Mouse (Mus musculus): ENCODE results near the gene Pbrm1. TPM values are rescaled to one million over a fixed set of nuclear protein-coding genes. Genes with fewer than 3 reads are reported as not detected.

The Pbrm1 gene
- polyA plus RNA-seq, 1 experiment from 2014 or later = 89.0 TPM

- Histone ChIP-seq H3K4me1 (ENCODE audit: control insufficient read depth in 2 of 2, insufficient read depth in 2 of 2, low read length in 2 of 2) (peaks cover 4 to 11% of the 10 kb centered on the region in 2 experiments), H3K27me3 (ENCODE audit: control insufficient read depth, insufficient read depth, low read length) (no peaks in the 10 kb centered on the region), H3K9ac (ENCODE audit: low read length) (no peak overlapping the region), H3K9me3 (ENCODE audit: control insufficient read depth, low read length) (no peaks in the 10 kb centered on the region), H3K36me3 (ENCODE audit: control insufficient read depth, insufficient read depth, low read length) (peaks cover 36% of the 10 kb centered on the region), H3K27ac (replicated peaks in 1 of 2; ENCODE audit: control insufficient read depth in 1 of 2, insufficient read depth in 1 of 2, low read depth in 2 of 2, low read length in 2 of 2) (no peak overlapping the region), H3K4me2 (ENCODE audit: low read length) (no peak overlapping the region), H3K4me3 (ENCODE audit: control insufficient read depth in 1 of 2, insufficient read depth in 1 of 2, low read depth in 1 of 2, low read length in 2 of 2) (no peak overlapping the region)
- 57% methylated on average over 2 of the region's 2 CpGs for WGBS
- ATAC-seq (ENCODE audit: insufficient number of reproducible peaks, insufficient read depth, low FRiP score, low read depth) = no peak
These were observed 14.4 kb upstream of the Pbrm1 start for GRCm38 (mm10) chr14:31004527-31004926.

GRCm38 (mm10) chr14:31006779-31007178 is 12.2 kb upstream of the Pbrm1 start:
- no peaks in the 10 kb centered on the region for H3K27me3 ChIP-seq (ENCODE audit: control insufficient read depth, insufficient read depth, low read length)
- WGBS = 71% methylated on average over 5 of the region's 5 CpGs

GRCm38 (mm10) chr14:31011588-31011987 is 7.3 kb upstream of the Pbrm1 start:
- Histone ChIP-seq H3K9ac (ENCODE audit: low read length) (no peak overlapping the region), H3K4me1 (ENCODE audit: control insufficient read depth in 2 of 2, insufficient read depth in 2 of 2, low read length in 2 of 2) (no peaks in the 10 kb centered on the region), H3K36me3 (ENCODE audit: control insufficient read depth, insufficient read depth, low read length) (peaks cover 95% of the 10 kb centered on the region), H3K4me2 (ENCODE audit: low read length) (no peak overlapping the region), H3K9me3 (ENCODE audit: control insufficient read depth, low read length) (no peaks in the 10 kb centered on the region), H3K27me3 (ENCODE audit: control insufficient read depth, insufficient read depth, low read length) (no peaks in the 10 kb centered on the region), H3K4me3 (ENCODE audit: control insufficient read depth in 1 of 2, insufficient read depth in 1 of 2, low read depth in 1 of 2, low read length in 2 of 2) (no peak overlapping the region), H3K27ac (replicated peaks in 1 of 2; ENCODE audit: control insufficient read depth in 1 of 2, insufficient read depth in 1 of 2, low read depth in 2 of 2, low read length in 2 of 2) (no peak overlapping the region)
- WGBS = 92% methylated on average over 3 of the region's 3 CpGs
- ATAC-seq (ENCODE audit: insufficient number of reproducible peaks, insufficient read depth, low FRiP score, low read depth) = no peak

More at GRCm38 (mm10) chr14:31006779-31007178, 12.2 kb upstream of the Pbrm1 start:
- Histone ChIP-seq H3K9me3 (ENCODE audit: control insufficient read depth, low read length) (no peaks in the 10 kb centered on the region), H3K27ac (replicated peaks in 1 of 2; ENCODE audit: control insufficient read depth in 1 of 2, insufficient read depth in 1 of 2, low read depth in 2 of 2, low read length in 2 of 2) (no peak overlapping the region), H3K4me1 (ENCODE audit: control insufficient read depth in 2 of 2, insufficient read depth in 2 of 2, low read length in 2 of 2) (peaks cover 3 to 4% of the 10 kb centered on the region in 2 experiments; a peak in 3 of 4 replicates), H3K4me2 (ENCODE audit: low read length) (no peak overlapping the region), H3K36me3 (ENCODE audit: control insufficient read depth, insufficient read depth, low read length) (peaks cover 56% of the 10 kb centered on the region), H3K4me3 (ENCODE audit: control insufficient read depth in 1 of 2, insufficient read depth in 1 of 2, low read depth in 1 of 2, low read length in 2 of 2) (no peak overlapping the region), H3K9ac (ENCODE audit: low read length) (no peak overlapping the region)
- ATAC-seq (ENCODE audit: insufficient number of reproducible peaks, insufficient read depth, low FRiP score, low read depth) = no peak

GRCm38 (mm10) chr14:31013928-31014327 is 5.0 kb upstream of the Pbrm1 start:
- Histone ChIP-seq H3K4me3 (ENCODE audit: control insufficient read depth in 1 of 2, insufficient read depth in 1 of 2, low read depth in 1 of 2, low read length in 2 of 2) (no peak overlapping the region), H3K9me3 (ENCODE audit: control insufficient read depth, low read length) (no peaks in the 10 kb centered on the region), H3K27ac (replicated peaks in 1 of 2; ENCODE audit: control insufficient read depth in 1 of 2, insufficient read depth in 1 of 2, low read depth in 2 of 2, low read length in 2 of 2) (no peak overlapping the region), H3K27me3 (ENCODE audit: control insufficient read depth, insufficient read depth, low read length) (no peaks in the 10 kb centered on the region), H3K4me1 (ENCODE audit: control insufficient read depth in 2 of 2, insufficient read depth in 2 of 2, low read length in 2 of 2) (peaks cover 4 to 14% of the 10 kb centered on the region in 2 experiments), H3K4me2 (ENCODE audit: low read length) (no peak overlapping the region), H3K36me3 (ENCODE audit: control insufficient read depth, insufficient read depth, low read length) (peaks cover 84% of the 10 kb centered on the region), H3K9ac (ENCODE audit: low read length) (no peak overlapping the region)
- WGBS = 91% methylated on average over 2 of the region's 2 CpGs
- ATAC-seq (ENCODE audit: insufficient number of reproducible peaks, insufficient read depth, low FRiP score, low read depth) = no peak

GRCm38 (mm10) chr14:31016063-31016462 is 2.9 kb upstream of the Pbrm1 start:
- ATAC-seq (ENCODE audit: insufficient number of reproducible peaks, insufficient read depth, low FRiP score, low read depth) = no peak
- H3K9ac ChIP-seq (ENCODE audit: low read length) = no peak overlapping the region
- 63% methylated on average over 1 of the region's 1 CpGs for WGBS
- no peak overlapping the region for H3K4me2 ChIP-seq (ENCODE audit: low read length)
- no peak overlapping the region for H3K4me3 ChIP-seq (ENCODE audit: control insufficient read depth in 1 of 2, insufficient read depth in 1 of 2, low read depth in 1 of 2, low read length in 2 of 2)
- H3K9me3 ChIP-seq (ENCODE audit: control insufficient read depth, low read length) = no peaks in the 10 kb centered on the region
- H3K4me1 ChIP-seq (ENCODE audit: control insufficient read depth in 2 of 2, insufficient read depth in 2 of 2, low read length in 2 of 2) = peaks cover 6 to 20% of the 10 kb centered on the region in 2 experiments
- no peaks in the 10 kb centered on the region for H3K27me3 ChIP-seq (ENCODE audit: control insufficient read depth, insufficient read depth, low read length)
- peaks cover 66% of the 10 kb centered on the region for H3K36me3 ChIP-seq (ENCODE audit: control insufficient read depth, insufficient read depth, low read length)
- no peak overlapping the region for H3K27ac ChIP-seq (replicated peaks in 1 of 2; ENCODE audit: control insufficient read depth in 1 of 2, insufficient read depth in 1 of 2, low read depth in 2 of 2, low read length in 2 of 2)

- Histone ChIP-seq H3K36me3 (ENCODE audit: control insufficient read depth, insufficient read depth, low read length) (peaks cover 58% of the 10 kb centered on the region), H3K9ac (ENCODE audit: low read length) (peak overlapping the region; percentile 94), H3K27me3 (ENCODE audit: control insufficient read depth, insufficient read depth, low read length) (no peaks in the 10 kb centered on the region), H3K4me3 (ENCODE audit: control insufficient read depth in 1 of 2, insufficient read depth in 1 of 2, low read depth in 1 of 2, low read length in 2 of 2) (peak overlapping the region; percentile 65 to 82), H3K4me2 (ENCODE audit: low read length) (peak overlapping the region; percentile 76), H3K4me1 (ENCODE audit: control insufficient read depth in 2 of 2, insufficient read depth in 2 of 2, low read length in 2 of 2) (peaks cover 6 to 23% of the 10 kb centered on the region in 2 experiments), H3K27ac (replicated peaks in 1 of 2; ENCODE audit: control insufficient read depth in 1 of 2, insufficient read depth in 1 of 2, low read depth in 2 of 2, low read length in 2 of 2) (0 out of 4 replicates have a peak overlapping the region, but pooled peaks of 1 of the 2 experiments have one; percentile 46), H3K9me3 (ENCODE audit: control insufficient read depth, low read length) (no peaks in the 10 kb centered on the region)
- ATAC-seq (ENCODE audit: insufficient number of reproducible peaks, insufficient read depth, low FRiP score, low read depth) = no peak
- WGBS = 0% methylated on average over 2 of the region's 2 CpGs
These were observed 1.1 kb upstream of the Pbrm1 start for GRCm38 (mm10) chr14:31017854-31018253.

GRCm38 (mm10) chr14:31019331-31020205 is 630 bp downstream of the Pbrm1 start:
- H3K36me3 ChIP-seq (ENCODE audit: control insufficient read depth, insufficient read depth, low read length) = peaks cover 56% of the 10 kb centered on the region
- no peaks in the 10 kb centered on the region for H3K9me3 ChIP-seq (ENCODE audit: control insufficient read depth, low read length)
- H3K9ac ChIP-seq (ENCODE audit: low read length) = peak overlapping the region; percentile 94
- H3K27ac ChIP-seq (replicated peaks in 1 of 2; ENCODE audit: control insufficient read depth in 1 of 2, insufficient read depth in 1 of 2, low read depth in 2 of 2, low read length in 2 of 2) = peak overlapping the region; percentile 93 to 97
- peak overlapping the region; percentile 70 for H3K4me2 ChIP-seq (ENCODE audit: low read length)
- peaks cover 6 to 23% of the 10 kb centered on the region in 2 experiments for H3K4me1 ChIP-seq (ENCODE audit: control insufficient read depth in 2 of 2, insufficient read depth in 2 of 2, low read length in 2 of 2)
- ATAC-seq (ENCODE audit: insufficient number of reproducible peaks, insufficient read depth, low FRiP score, low read depth) = peak; percentile 93
- 6% methylated on average over 33 of the region's 56 CpGs for WGBS
- H3K4me3 ChIP-seq (ENCODE audit: control insufficient read depth in 1 of 2, insufficient read depth in 1 of 2, low read depth in 1 of 2, low read length in 2 of 2) = peak overlapping the region; percentile 65 to 82
- H3K27me3 ChIP-seq (ENCODE audit: control insufficient read depth, insufficient read depth, low read length) = no peaks in the 10 kb centered on the region
